Mouse (Mus musculus) intestine, embryonic 15.5 days (tissue): Measurements from ENCODE around the gene Spon1. TPM values are rescaled to one million over a fixed set of nuclear protein-coding genes. Genes with fewer than 3 reads are reported as not detected.

Experiments
- ATAC-seq: fragments of 200-750 bp; cut with Nextera tagmentation; 2 replicates; pipeline ENCODE4 v1.8.0; 2017; ENCODE audit warnings: moderate TSS enrichment, moderate library complexity
- H3K27ac ChIP-seq: fragments of 300-500 bp; sonication (generic); 2 replicates; pipeline ENCODE4 v1.5.1; 2015; ENCODE audit warnings: mild to moderate bottlenecking, inconsistent platforms
- H3K27me3 ChIP-seq: fragments of 300-500 bp; sonication (generic); replicated peaks from 2 replicates; pipeline ENCODE4 v1.6.1; 2015; ENCODE audit warnings: inconsistent platforms
- H3K36me3 ChIP-seq: fragments of 300-500 bp; sonication (generic); 2 replicates; pipeline ENCODE4 v1.6.1; 2015; ENCODE audit warnings: inconsistent platforms
- H3K4me1 ChIP-seq: fragments of 300-500 bp; sonication (generic); replicated peaks from 2 replicates; pipeline ENCODE4 v1.6.1; 2015; ENCODE audit warnings: inconsistent platforms
- H3K4me2 ChIP-seq: fragments of 300-500 bp; sonication (generic); replicated peaks from 2 replicates; pipeline ENCODE4 v1.6.1; 2015; ENCODE audit warnings: mild to moderate bottlenecking, inconsistent platforms
- H3K4me3 ChIP-seq: fragments of 300-500 bp; sonication (generic); replicated peaks from 2 replicates; pipeline ENCODE4 v1.5.1; 2015; ENCODE audit warnings: inconsistent platforms
- H3K9ac ChIP-seq: fragments of 300-500 bp; sonication (generic); 2 replicates; pipeline ENCODE4 v1.6.1; 2015; ENCODE audit warnings: inconsistent platforms
- H3K9me3 ChIP-seq: fragments of 300-500 bp; sonication (generic); 2 replicates; pipeline ENCODE4 v1.6.1; 2016; ENCODE audit warnings: inconsistent platforms
- WGBS: fragments of 180-500 bp; shearing (Covaris S2); methylation state at CpG from one replicate; pipeline ENCODE4 v1.1.7; 2015; 5-methylcytosine and 5-hydroxymethylcytosine counted together
- polyA plus RNA-seq: library from polyadenylated mRNA; unstranded; fragments of >200 nt; fragmentation: Nextera tagmentation; extraction: Ambion mirVana; gene quantifications from 2 replicates; pipeline ENCODE4 v1.2.1, GENCODE M21; 2015

Spon1 gene
- polyA plus RNA-seq, 1 experiment from 2014 or later: 11.9 TPM

DNA sequence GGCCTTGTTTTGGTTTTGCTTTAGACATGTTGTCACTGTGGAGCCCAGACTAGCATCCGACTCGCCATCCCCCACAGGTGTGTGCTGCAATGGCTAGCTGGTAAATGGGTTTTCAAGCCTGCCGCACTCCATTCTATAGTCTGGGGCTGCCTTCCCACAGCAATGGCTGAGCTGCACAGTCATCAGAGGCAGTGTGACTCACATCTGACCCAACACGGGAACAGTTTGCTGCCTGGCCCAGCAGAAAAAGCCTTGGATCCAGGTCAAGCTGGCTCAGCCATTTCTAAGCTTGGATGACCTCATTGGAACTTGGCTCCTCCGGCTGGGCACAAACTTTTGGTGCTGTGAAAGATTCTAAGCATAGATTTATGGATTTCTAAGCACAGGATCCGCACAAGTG lies 263.8 kb downstream of the Spon1 start:
- no peak for ATAC-seq
- Histone ChIP-seq H3K36me3 (no peaks in the 10 kb centered on the region), H3K27me3 (no peaks in the 10 kb centered on the region), H3K27ac (no peak overlapping the region), H3K9ac (no peak overlapping the region), H3K4me1 (no peaks in the 10 kb centered on the region), H3K4me3 (no peak overlapping the region), H3K9me3 (no peaks in the 10 kb centered on the region), H3K4me2 (no peak overlapping the region)
- 78% methylated on average over 6 of the region's 6 CpGs for WGBS

- ATAC-seq: no peak
- WGBS: 87% methylated on average over 4 of the region's 4 CpGs
- Histone ChIP-seq H3K27ac (no peak overlapping the region), H3K9ac (no peak overlapping the region), H3K4me2 (no peak overlapping the region), H3K36me3 (peaks cover 6% of the 10 kb centered on the region; the same call in 1 of the 2 replicates), H3K4me3 (no peak overlapping the region), H3K4me1 (no peaks in the 10 kb centered on the region), H3K27me3 (no peaks in the 10 kb centered on the region), H3K9me3 (no peaks in the 10 kb centered on the region)
Measured at GRCm38 (mm10) chr7:114037237-114037636, 271.4 kb downstream of the Spon1 start.

GRCm38 (mm10) chr7:114041349-114041748 lies 275.6 kb downstream of the Spon1 start:
- no peak for ATAC-seq
- no peak overlapping the region for H3K9ac ChIP-seq
- H3K4me2 ChIP-seq: no peak overlapping the region
- WGBS: 92% methylated on average over 4 of the region's 4 CpGs
- H3K27me3 ChIP-seq: no peaks in the 10 kb centered on the region
- H3K4me3 ChIP-seq: no peak overlapping the region
- no peak overlapping the region for H3K27ac ChIP-seq
- peaks cover 6% of the 10 kb centered on the region; the same call in 1 of the 2 replicates for H3K36me3 ChIP-seq
- 0 out of 2 replicates have a peak, but pooled peaks cover 2% of the 10 kb centered on the region for H3K4me1 ChIP-seq
- H3K9me3 ChIP-seq: no peaks in the 10 kb centered on the region

- H3K4me2 ChIP-seq: no peak overlapping the region
- H3K4me1 ChIP-seq: 0 out of 2 replicates have a peak, but pooled peaks cover 2% of the 10 kb centered on the region
- H3K27me3 ChIP-seq: no peaks in the 10 kb centered on the region
- H3K9ac ChIP-seq: no peak overlapping the region
- H3K27ac ChIP-seq: no peak overlapping the region
- no peaks in the 10 kb centered on the region for H3K9me3 ChIP-seq
- ATAC-seq: peak; percentile 77
- no peak overlapping the region for H3K4me3 ChIP-seq
- H3K36me3 ChIP-seq: peaks cover 13% of the 10 kb centered on the region; the same call in 1 of the 2 replicates
- WGBS: 83% methylated on average over 26 of the region's 26 CpGs
Measured at GRCm38 (mm10) chr7:114042973-114043928, 277.5 kb downstream of the Spon1 start.

DNA sequence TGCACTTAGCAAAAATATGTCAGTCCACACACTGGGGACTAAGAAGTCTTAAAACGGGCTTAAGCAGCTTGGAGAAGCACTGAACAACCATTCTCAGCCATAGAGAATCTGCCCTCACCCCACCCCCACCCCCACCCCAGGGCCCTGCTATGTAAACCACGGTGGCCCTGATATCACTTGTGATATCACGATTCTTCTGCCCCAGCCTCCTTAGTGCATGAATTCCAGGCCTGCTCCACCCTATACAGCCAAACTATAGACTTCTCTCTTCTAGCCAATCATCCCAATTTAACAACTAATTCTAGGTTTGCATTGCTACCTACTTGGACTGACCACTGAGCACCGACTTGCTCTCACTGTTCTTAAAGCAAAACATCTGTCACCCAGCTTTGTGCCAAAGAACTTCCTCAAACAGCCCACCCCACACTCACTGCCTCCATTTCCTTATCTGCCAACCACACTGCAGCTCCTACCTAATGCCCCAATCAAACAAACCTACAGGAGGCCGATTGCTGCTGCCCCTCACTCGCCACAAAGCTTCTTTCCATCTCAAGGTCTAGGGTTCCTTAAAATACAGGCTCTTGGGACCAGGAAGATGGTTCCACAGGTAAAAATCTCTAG lies 278.2 kb downstream of the Spon1 start:
- Histone ChIP-seq H3K27me3 (no peaks in the 10 kb centered on the region), H3K9me3 (no peaks in the 10 kb centered on the region), H3K4me2 (no peak overlapping the region), H3K4me3 (no peak overlapping the region), H3K27ac (no peak overlapping the region), H3K9ac (no peak overlapping the region), H3K36me3 (peaks cover 13% of the 10 kb centered on the region; the same call in 1 of the 2 replicates), H3K4me1 (0 out of 2 replicates have a peak, but pooled peaks cover 2% of the 10 kb centered on the region)
- ATAC-seq: peak; percentile 27; the same call in 1 of the 2 replicates
- 67% methylated on average over 6 of the region's 6 CpGs for WGBS

DNA sequence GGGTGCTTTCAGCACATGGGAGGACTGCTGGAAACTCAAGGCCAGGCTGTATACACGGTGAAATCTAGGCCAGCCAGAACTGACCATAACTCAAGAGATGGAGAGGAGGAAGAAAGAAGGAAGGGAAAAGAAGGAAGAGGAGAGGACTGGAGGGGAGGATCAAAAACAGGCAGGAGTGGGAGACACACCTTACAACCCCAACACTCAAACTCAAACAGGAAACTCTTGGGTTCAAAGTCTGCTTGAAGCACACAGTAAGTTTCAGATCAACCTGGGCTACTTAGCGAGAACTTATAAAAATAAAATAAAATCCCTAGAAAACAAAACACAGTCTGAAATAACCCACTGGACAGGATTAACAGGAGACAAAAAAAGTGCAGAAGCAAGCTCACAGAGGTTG lies 280.0 kb downstream of the Spon1 start:
- Histone ChIP-seq H3K27me3 (no peaks in the 10 kb centered on the region), H3K27ac (no peak overlapping the region), H3K4me2 (no peak overlapping the region), H3K36me3 (peaks cover 7% of the 10 kb centered on the region), H3K9me3 (no peaks in the 10 kb centered on the region), H3K4me3 (no peak overlapping the region), H3K9ac (no peak overlapping the region), H3K4me1 (0 out of 2 replicates have a peak, but pooled peaks cover 2% of the 10 kb centered on the region)
- 40% methylated on average over 2 of the region's 2 CpGs for WGBS
- peak; percentile 64; the same call in 1 of the 2 replicates for ATAC-seq

- WGBS: 70% methylated on average over 4 of the region's 4 CpGs
- no peaks in the 10 kb centered on the region; the same call in 1 of the 2 replicates for H3K4me1 ChIP-seq
- no peak overlapping the region for H3K9ac ChIP-seq
- H3K27me3 ChIP-seq: no peaks in the 10 kb centered on the region
- H3K36me3 ChIP-seq: no peaks in the 10 kb centered on the region; the same call in 1 of the 2 replicates
- no peaks in the 10 kb centered on the region for H3K9me3 ChIP-seq
- no peak overlapping the region for H3K27ac ChIP-seq
- H3K4me2 ChIP-seq: no peak overlapping the region
- ATAC-seq: no peak; the same call in 1 of the 2 replicates
- H3K4me3 ChIP-seq: no peak overlapping the region
Measured at GRCm38 (mm10) chr7:114053720-114054119, 287.9 kb downstream of the Spon1 start.

DNA sequence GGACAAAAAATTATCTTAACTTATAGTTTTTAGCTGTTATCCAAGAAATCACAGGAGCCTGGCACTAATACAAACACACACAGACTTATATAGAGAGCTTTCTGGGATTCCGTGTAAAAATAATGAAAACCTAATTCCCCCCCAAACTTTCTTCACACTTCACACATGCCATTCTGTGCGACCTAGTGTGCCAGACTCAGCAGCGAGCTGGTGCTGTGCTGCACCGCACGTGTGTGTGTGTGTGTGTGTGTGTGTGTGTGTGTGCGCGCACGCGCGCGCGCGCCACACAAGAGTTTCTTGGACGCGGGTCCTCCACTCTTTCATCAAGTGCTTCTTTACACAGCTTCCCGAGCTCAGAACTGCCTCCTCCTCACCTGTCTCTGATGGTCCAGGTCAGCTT lies 292.4 kb downstream of the Spon1 start:
- Histone ChIP-seq H3K36me3 (no peaks in the 10 kb centered on the region), H3K4me3 (no peak overlapping the region), H3K4me2 (no peak overlapping the region), H3K27me3 (no peaks in the 10 kb centered on the region), H3K9ac (no peak overlapping the region), H3K27ac (no peak overlapping the region), H3K4me1 (no peaks in the 10 kb centered on the region), H3K9me3 (no peaks in the 10 kb centered on the region)
- 89% methylated on average over 16 of the region's 16 CpGs for WGBS
- no peak for ATAC-seq

- WGBS: 81% methylated on average over 6 of the region's 6 CpGs
- Histone ChIP-seq H3K4me3 (no peak overlapping the region), H3K36me3 (no peaks in the 10 kb centered on the region), H3K4me2 (no peak overlapping the region), H3K9ac (no peak overlapping the region), H3K4me1 (peaks cover 4% of the 10 kb centered on the region; the same call in 1 of the 2 replicates), H3K27me3 (no peaks in the 10 kb centered on the region), H3K9me3 (no peaks in the 10 kb centered on the region), H3K27ac (no peak overlapping the region)
- no peak for ATAC-seq
Measured at GRCm38 (mm10) chr7:114058927-114059441, 293.2 kb downstream of the Spon1 start.

GRCm38 (mm10) chr7:114060445-114060844 lies 294.6 kb downstream of the Spon1 start:
- WGBS: 96% methylated on average over 6 of the region's 6 CpGs
- no peaks in the 10 kb centered on the region for H3K36me3 ChIP-seq
- H3K27me3 ChIP-seq: no peaks in the 10 kb centered on the region
- H3K27ac ChIP-seq: no peak overlapping the region
- ATAC-seq: no peak
- peaks cover 7% of the 10 kb centered on the region for H3K4me1 ChIP-seq
- H3K4me3 ChIP-seq: no peak overlapping the region
- no peak overlapping the region for H3K9ac ChIP-seq
- no peaks in the 10 kb centered on the region for H3K9me3 ChIP-seq
- H3K4me2 ChIP-seq: no peak overlapping the region

GRCm38 (mm10) chr7:114062451-114062850 lies 296.7 kb downstream of the Spon1 start:
- H3K9ac ChIP-seq: no peak overlapping the region
- no peak overlapping the region for H3K27ac ChIP-seq
- no peak overlapping the region for H3K4me3 ChIP-seq
- peaks cover 20% of the 10 kb centered on the region for H3K4me1 ChIP-seq
- H3K36me3 ChIP-seq: no peaks in the 10 kb centered on the region
- no peaks in the 10 kb centered on the region for H3K27me3 ChIP-seq
- no peak for ATAC-seq
- no peak overlapping the region for H3K4me2 ChIP-seq
- WGBS: 71% methylated on average over 1 of the region's 1 CpGs
- H3K9me3 ChIP-seq: no peaks in the 10 kb centered on the region

DNA sequence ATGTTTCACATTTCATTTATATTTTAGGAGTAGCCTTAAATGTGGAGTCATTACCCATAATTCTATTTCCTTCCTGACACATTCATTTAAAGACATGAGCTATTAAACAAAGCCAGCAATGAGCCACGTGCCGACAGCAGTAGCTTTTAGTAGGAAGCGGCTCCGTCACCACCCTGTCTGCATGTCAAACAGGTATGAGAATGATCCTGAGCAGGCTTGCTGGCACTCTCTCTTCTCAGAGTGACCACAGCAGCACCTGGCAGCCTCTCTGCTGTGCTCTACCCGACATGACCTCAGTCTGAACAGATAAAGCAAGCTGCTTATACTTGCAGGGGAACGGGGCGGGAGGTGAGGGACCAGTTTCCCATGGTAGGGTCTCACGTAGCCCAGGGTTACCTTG lies 297.7 kb downstream of the Spon1 start:
- H3K36me3 ChIP-seq: no peaks in the 10 kb centered on the region
- no peak overlapping the region for H3K4me2 ChIP-seq
- no peaks in the 10 kb centered on the region for H3K9me3 ChIP-seq
- no peak overlapping the region for H3K9ac ChIP-seq
- 42% methylated on average over 8 of the region's 8 CpGs for WGBS
- no peak for ATAC-seq
- no peaks in the 10 kb centered on the region for H3K27me3 ChIP-seq
- no peak overlapping the region for H3K27ac ChIP-seq
- H3K4me3 ChIP-seq: no peak overlapping the region
- peaks cover 20% of the 10 kb centered on the region for H3K4me1 ChIP-seq
